Mouse (Mus musculus) megakaryocyte, embryonic 14.5 days (primary cell): ENCODE measurements around the gene Srgap2.

Source experiments
- FLI1 ChIP-seq: IDR thresholded peaks from 2 replicates; pipeline ENCODE4 v1.6.1; 2012; ENCODE audit warnings: low read length, inconsistent platforms, mixed read lengths
- GATA1 ChIP-seq: IDR thresholded peaks from 3 replicates; pipeline ENCODE4 v1.6.1; 2012; ENCODE audit warnings: mixed read lengths, low read length, inconsistent platforms, borderline replicate concordance

GRCm38 (mm10) chr1:131501681-131502080, 25.5 kb downstream of the Srgap2 start:
- TF ChIP-seq GATA1 (no peak), FLI1 (no peak)
